Mouse (Mus musculus): ENCODE results near the gene Sp1. TPM values are rescaled to one million over a fixed set of nuclear protein-coding genes. Genes with fewer than 3 reads are reported as not detected.

Gene Sp1
- total RNA-seq, 4 experiments from 2014 or later = 31.8 to 43.8 (median 38.7) TPM

DNA sequence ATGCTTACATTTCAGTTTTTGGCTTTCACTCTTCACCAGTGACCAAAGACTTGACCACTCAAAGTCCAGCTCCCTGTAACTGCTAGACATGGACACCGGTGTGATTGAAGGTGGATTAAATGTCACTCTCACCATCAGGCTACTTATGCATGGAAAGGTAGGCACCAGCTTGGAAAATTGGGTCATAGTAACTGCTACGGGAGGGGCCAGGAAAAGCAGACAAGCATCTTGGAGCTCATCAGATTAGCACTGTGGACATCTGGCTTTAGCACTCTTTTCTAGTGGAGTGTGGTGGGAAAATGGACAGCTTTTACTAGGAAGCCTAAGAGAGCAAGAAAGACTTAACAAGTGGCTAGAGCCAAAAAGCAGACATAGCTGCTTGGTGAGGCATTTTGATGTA, 67.3 kb downstream of the Sp1 start:
- no peak for DNase-seq (ENCODE audit: low spot score)

DNA sequence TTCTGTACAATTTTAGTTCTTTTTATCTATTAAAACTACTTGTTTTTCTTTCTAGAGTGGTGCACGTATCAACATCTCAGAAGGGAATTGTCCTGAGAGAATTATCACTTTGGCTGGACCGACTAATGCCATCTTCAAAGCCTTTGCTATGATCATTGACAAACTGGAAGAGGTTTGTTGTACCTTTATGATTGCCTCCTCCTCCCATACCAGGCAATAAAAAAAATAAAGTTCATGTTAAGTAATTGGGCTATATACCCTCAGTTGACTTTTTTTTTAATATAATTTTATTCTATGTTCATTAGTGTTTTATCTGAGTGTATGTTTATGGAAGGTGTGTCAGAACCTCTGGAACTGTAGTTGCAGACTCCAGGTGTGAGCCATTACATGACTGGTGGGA, 68.6 kb downstream of the Sp1 start:
- DNase-seq (ENCODE audit: low spot score) = no peak

DNA sequence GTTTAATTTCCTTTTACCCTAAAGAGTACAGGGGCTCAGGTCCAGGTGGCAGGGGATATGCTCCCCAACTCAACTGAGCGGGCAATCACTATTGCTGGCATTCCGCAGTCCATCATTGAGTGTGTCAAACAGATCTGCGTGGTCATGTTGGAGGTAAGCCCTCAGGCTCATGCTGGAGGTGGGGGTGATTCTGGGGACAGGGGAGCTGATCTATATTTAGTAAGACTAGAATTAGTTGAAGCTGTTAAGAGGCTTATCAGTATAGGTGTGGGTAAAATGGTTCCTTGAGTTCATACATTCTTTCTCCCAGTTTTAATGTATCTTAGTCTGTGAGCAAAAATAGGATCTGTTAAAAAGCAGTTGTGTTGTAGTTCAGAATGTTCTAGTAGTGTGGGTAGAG, 77.2 kb downstream of the Sp1 start:
- DNase-seq (ENCODE audit: low spot score) = no peak

DNA sequence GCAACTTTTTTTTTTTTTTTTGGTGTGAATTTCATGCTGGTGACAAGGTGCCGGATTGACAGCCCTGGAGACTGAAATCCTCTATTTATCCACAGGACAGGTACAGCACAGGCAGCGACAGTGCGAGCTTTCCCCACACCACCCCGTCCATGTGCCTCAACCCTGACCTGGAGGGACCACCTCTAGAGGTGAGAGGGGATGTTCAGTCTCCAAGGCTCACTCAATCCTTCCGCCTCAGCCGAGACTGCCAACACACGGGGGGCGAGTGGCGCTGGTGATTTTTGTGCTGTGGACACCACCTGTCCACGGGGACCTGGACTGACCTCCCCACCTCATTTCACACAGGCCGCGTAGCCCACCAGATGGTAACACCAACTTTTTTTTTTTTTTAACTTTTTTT, 79.9 kb downstream of the Sp1 start:
- no peak for DNase-seq (ENCODE audit: low spot score)

Other genes starting within 250 kb of the Sp1 start
- gene Zfp740, start 202.9 kb upstream of the Sp1 start, total RNA-seq (2022) = 10 to 100 TPM; 31.5 to 40.0 (median 35.5) TPM
- gene Csad, start 201.4 kb upstream of the Sp1 start, total RNA-seq (2022) = 10 to 100 TPM; 14.2 to 18.9 (median 16.2) TPM
- gene Itgb7, start 174.2 kb upstream of the Sp1 start, total RNA-seq (2022) = 1 to 10 TPM in 2 of 4 experiments, under 1 TPM in 2; 0.82 to 3.2 (median 1.5) TPM
- 10 to 100 TPM; 15.3 to 20.6 (median 17.3) TPM for gene Rarg, start 148.6 kb upstream of the Sp1 start, total RNA-seq (2022)
- not detected for gene Gm9918, start 135.6 kb upstream of the Sp1 start, total RNA-seq (2022)
- 10 to 100 TPM; 17.4 to 20.8 (median 18.7) TPM for gene Mfsd5, start 126.7 kb upstream of the Sp1 start, total RNA-seq (2022)
- 1 to 10 TPM in 1 of 4 experiments, under 1 TPM in 3; 0.38 to 1.1 (median 0.93) TPM for gene Espl1, start 109.9 kb upstream of the Sp1 start, total RNA-seq (2022)
- gene Pfdn5, start 80.0 kb upstream of the Sp1 start, total RNA-seq (2022) = 100 to 1,000 TPM; 300 to 347 (median 339) TPM
- 10 to 100 TPM; 23.2 to 24.6 (median 24.5) TPM for gene Myg1, start 74.4 kb upstream of the Sp1 start, total RNA-seq (2022)
- 10 to 100 TPM in 3 of 4 experiments, 1 to 10 TPM in 1; 9.8 to 15.0 (median 12.5) TPM for gene Aaas, start 55.4 kb upstream of the Sp1 start, total RNA-seq (2022)
- gene Sp7, start 39.0 kb upstream of the Sp1 start, total RNA-seq (2022) = not detected
- under 1 TPM; 0.19 to 1.00 (median 0.63) TPM for gene Amhr2, start 39.2 kb downstream of the Sp1 start, total RNA-seq (2022)
- gene Prr13, start 52.9 kb downstream of the Sp1 start, total RNA-seq (2022) = 10 to 100 TPM; 18.7 to 25.3 (median 22.0) TPM
- 100 to 1,000 TPM; 452 to 509 (median 465) TPM for gene Pcbp2, start 64.4 kb downstream of the Sp1 start, total RNA-seq (2022)
- not detected for gene Gm10337, start 97.6 kb downstream of the Sp1 start, total RNA-seq (2022)
- 1 to 10 TPM; 1.7 to 2.8 (median 2.3) TPM for gene Map3k12, start 110.9 kb downstream of the Sp1 start, total RNA-seq (2022)
- gene Tarbp2, start 112.0 kb downstream of the Sp1 start, total RNA-seq (2022) = 10 to 100 TPM; 38.8 to 50.0 (median 44.7) TPM
- 1 to 10 TPM in 3 of 4 experiments, under 1 TPM in 1; 0.65 to 2.2 (median 1.9) TPM for gene Npff, start 118.8 kb downstream of the Sp1 start, total RNA-seq (2022)
- gene Gm28047, start 218.9 kb downstream of the Sp1 start, total RNA-seq (2022) = 1 to 10 TPM in 1 of 4 experiments, not detected in 3; 1.4 TPM
- 10 to 100 TPM; 46.6 to 54.0 (median 52.1) TPM for gene Atf7, start 219.3 kb downstream of the Sp1 start, total RNA-seq (2022)

All from heart, adult 8-10 months (tissue).